Mouse (Mus musculus): Measurements from ENCODE around the gene Olfr1336. TPM values are rescaled to one million over a fixed set of nuclear protein-coding genes. Genes with fewer than 3 reads are reported as not detected.
"Not testable (repeated sequence)": the region's sequence is repeated elsewhere in the genome, so short reads cannot be mapped to it uniquely, and the experiment has no call there.

Olfr1336 gene
- polyA plus RNA-seq, 1 experiment from 2014 or later = 0.03 TPM

- H3K4me3 ChIP-seq (replicated peaks); H3K27ac ChIP-seq (replicated peaks); H3K36me3 ChIP-seq; ATAC-seq (ENCODE audit: low FRiP score); H3K27me3 ChIP-seq (replicated peaks); H3K9me3 ChIP-seq (replicated peaks); H3K4me2 ChIP-seq; H3K9ac ChIP-seq (replicated peaks); H3K4me1 ChIP-seq: not testable (repeated sequence)
- 74% methylated on average over 2 of the region's 2 CpGs for WGBS
These were observed 21.7 kb downstream of the Olfr1336 start for GRCm38 (mm10) chr7:6477633-6478032.

- H3K9me3 ChIP-seq (replicated peaks) = no peaks in the 10 kb centered on the region
- H3K4me2 ChIP-seq = no peak within 1 kb of the TSS
- H3K36me3 ChIP-seq = no peaks in the 10 kb centered on the region
- no peak within 1 kb of the TSS for H3K27ac ChIP-seq (replicated peaks)
- H3K4me3 ChIP-seq (replicated peaks) = no peak within 1 kb of the TSS
- H3K9ac ChIP-seq (replicated peaks) = no peak within 1 kb of the TSS
- no peak for ATAC-seq (ENCODE audit: low FRiP score)
- H3K27me3 ChIP-seq (replicated peaks) = no peaks in the 10 kb centered on the region
- WGBS = 39% methylated on average over 2 of the region's 2 CpGs
- no peaks in the 10 kb centered on the region for H3K4me1 ChIP-seq
These were observed 30.9 kb downstream of the Olfr1336 start, which contains the start of gene Olfr5 for GRCm38 (mm10) chr7:6486841-6487240. Gene Olfr5 (minus strand): TSS chr7:6486941.

GRCm38 (mm10) chr7:6499655-6500054 is 43.7 kb downstream of the Olfr1336 start, which contains the start of gene Olfr1347:
Gene Olfr1347 (minus strand): TSS chr7:6499755.
- ATAC-seq (ENCODE audit: low FRiP score) = no peak
- WGBS = 75% methylated on average over 1 of the region's 1 CpGs

GRCm38 (mm10) chr7:6508648-6509047 is 52.7 kb downstream of the Olfr1336 start, which contains the start of gene Olfr1348:
Gene Olfr1348 (minus strand): TSS chr7:6508748.
- Histone ChIP-seq H3K4me3 (replicated peaks) (no peak within 1 kb of the TSS), H3K4me1 (no peaks in the 10 kb centered on the region), H3K27me3 (replicated peaks) (no peaks in the 10 kb centered on the region), H3K9ac (replicated peaks) (no peak within 1 kb of the TSS), H3K4me2 (no peak within 1 kb of the TSS), H3K27ac (replicated peaks) (no peak within 1 kb of the TSS), H3K36me3 (no peaks in the 10 kb centered on the region), H3K9me3 (replicated peaks) (no peaks in the 10 kb centered on the region)
- no peak for ATAC-seq (ENCODE audit: low FRiP score)
- WGBS = 97% methylated on average over 1 of the region's 1 CpGs

More at GRCm38 (mm10) chr7:6499655-6500054, 43.7 kb downstream of the Olfr1336 start, which contains the start of gene Olfr1347:
- Histone ChIP-seq H3K36me3 (no peaks in the 10 kb centered on the region), H3K4me3 (replicated peaks) (no peak within 1 kb of the TSS), H3K27me3 (replicated peaks) (no peaks in the 10 kb centered on the region), H3K4me2 (no peak within 1 kb of the TSS), H3K9me3 (replicated peaks) (no peaks in the 10 kb centered on the region), H3K4me1 (no peaks in the 10 kb centered on the region), H3K9ac (replicated peaks) (no peak within 1 kb of the TSS), H3K27ac (replicated peaks) (no peak within 1 kb of the TSS)

Other genes starting within 250 kb of the Olfr1336 start
- not detected in 2 replicates for gene Zscan5b, start 233.9 kb upstream of the Olfr1336 start, polyA plus RNA-seq (2015; fragmentation: Nextera tagmentation; extraction: Ambion mirVana)
- gene Epp13, start 203.5 kb upstream of the Olfr1336 start, polyA plus RNA-seq (2015; fragmentation: Nextera tagmentation; extraction: Ambion mirVana) = 0.37 TPM in 1 of 2 replicates, not detected in the other
- gene Zfp667, start 169.6 kb upstream of the Olfr1336 start, polyA plus RNA-seq (2015; fragmentation: Nextera tagmentation; extraction: Ambion mirVana) = 14.3 and 16.2 TPM in 2 replicates
- 12.7 and 13.7 TPM in 2 replicates for gene Zfp583, start 124.9 kb upstream of the Olfr1336 start, polyA plus RNA-seq (2015; fragmentation: Nextera tagmentation; extraction: Ambion mirVana)
- 7.3 and 9.0 TPM in 2 replicates for gene Gm3854, start 112.4 kb upstream of the Olfr1336 start, polyA plus RNA-seq (2015; fragmentation: Nextera tagmentation; extraction: Ambion mirVana)
- 4.0 and 5.9 TPM in 2 replicates for gene Zfp78, start 92.9 kb upstream of the Olfr1336 start, polyA plus RNA-seq (2015; fragmentation: Nextera tagmentation; extraction: Ambion mirVana)
- gene Zfp28, start 72.9 kb upstream of the Olfr1336 start, polyA plus RNA-seq (2015; fragmentation: Nextera tagmentation; extraction: Ambion mirVana) = 13.2 and 13.8 TPM in 2 replicates
- gene Smim17, start 57.5 kb upstream of the Olfr1336 start, polyA plus RNA-seq (2015; fragmentation: Nextera tagmentation; extraction: Ambion mirVana) = 7.8 and 9.5 TPM in 2 replicates
- gene Gm20715, start 45.9 kb upstream of the Olfr1336 start, polyA plus RNA-seq (2015; fragmentation: Nextera tagmentation; extraction: Ambion mirVana) = 0.15 TPM in 1 of 2 replicates, not detected in the other
- 0.05 and 0.10 TPM in 2 replicates for gene Olfr1344, start 17.5 kb upstream of the Olfr1336 start, polyA plus RNA-seq (2015; fragmentation: Nextera tagmentation; extraction: Ambion mirVana)
- not detected in 2 replicates for gene Olfr1346, start 10.9 kb downstream of the Olfr1336 start, polyA plus RNA-seq (2015; fragmentation: Nextera tagmentation; extraction: Ambion mirVana)
- not detected in 2 replicates for gene Olfr5, start 30.8 kb downstream of the Olfr1336 start, polyA plus RNA-seq (2015; fragmentation: Nextera tagmentation; extraction: Ambion mirVana)
- not detected in 2 replicates for gene Olfr1347, start 43.6 kb downstream of the Olfr1336 start, polyA plus RNA-seq (2015; fragmentation: Nextera tagmentation; extraction: Ambion mirVana)
- not detected in 2 replicates for gene Olfr1348, start 52.6 kb downstream of the Olfr1336 start, polyA plus RNA-seq (2015; fragmentation: Nextera tagmentation; extraction: Ambion mirVana)
- gene Olfr1349, start 66.8 kb downstream of the Olfr1336 start, polyA plus RNA-seq (2015; fragmentation: Nextera tagmentation; extraction: Ambion mirVana) = not detected in 2 replicates
- not detected in 2 replicates for gene Olfr1350, start 108.7 kb downstream of the Olfr1336 start, polyA plus RNA-seq (2015; fragmentation: Nextera tagmentation; extraction: Ambion mirVana)
- 5.7 and 7.2 TPM in 2 replicates for gene Zim1, start 240.3 kb downstream of the Olfr1336 start, polyA plus RNA-seq (2015; fragmentation: Nextera tagmentation; extraction: Ambion mirVana)